Mouse (Mus musculus) WW6 (cell line): ENCODE results near the gene Prrc2a.
A peak's percentile ranks its signal among the peaks of the same experiment; 100 is the strongest.

ENCODE experiments used
- DNase-seq: peaks from one replicate; pipeline ENCODE4 v3.0.0-alpha.2; 2013; ENCODE audit warnings: low read depth, low spot score

Prrc2a gene

GRCm38 (mm10) chr17:35190096-35190495, 25.4 kb upstream of the Prrc2a start:
- DNase-seq, result no peak

GRCm38 (mm10) chr17:35189186-35189585, 24.5 kb upstream of the Prrc2a start:
- DNase-seq, result no peak

- no peak for DNase-seq
Measured at GRCm38 (mm10) chr17:35187959-35188610, 23.4 kb upstream of the Prrc2a start, which contains the start of gene Lst1. Gene Lst1 (minus strand): TSS chr17:35188439.

- no peak for DNase-seq
Measured at GRCm38 (mm10) chr17:35187345-35187744, 22.6 kb upstream of the Prrc2a start.

- DNase-seq, result peak; percentile 67
Measured at GRCm38 (mm10) chr17:35186681-35187080, 22.0 kb upstream of the Prrc2a start.

- peak; percentile 62 for DNase-seq
Measured at GRCm38 (mm10) chr17:35185639-35186611, 21.2 kb upstream of the Prrc2a start.

- no peak for DNase-seq
Measured at GRCm38 (mm10) chr17:35180093-35180492, 15.4 kb upstream of the Prrc2a start.

GRCm38 (mm10) chr17:35178528-35178927, 13.8 kb upstream of the Prrc2a start:
- DNase-seq, result peak; percentile 47

GRCm38 (mm10) chr17:35175968-35176367, 11.3 kb upstream of the Prrc2a start, which contains the start of gene Aif1:
Gene Aif1 (minus strand): TSS chr17:35176068.
- no peak for DNase-seq

GRCm38 (mm10) chr17:35175382-35175781, 10.7 kb upstream of the Prrc2a start:
- DNase-seq, result no peak

- no peak for DNase-seq
Measured at GRCm38 (mm10) chr17:35174201-35174977, 9.7 kb upstream of the Prrc2a start.

- DNase-seq, result no peak
Measured at GRCm38 (mm10) chr17:35173329-35173728, 8.6 kb upstream of the Prrc2a start.

GRCm38 (mm10) chr17:35172445-35173234, 7.9 kb upstream of the Prrc2a start:
- no peak for DNase-seq

- no peak for DNase-seq
Measured at GRCm38 (mm10) chr17:35168541-35169207, 4.0 kb upstream of the Prrc2a start.

GRCm38 (mm10) chr17:35167794-35168193, 3.1 kb upstream of the Prrc2a start:
- no peak for DNase-seq

- DNase-seq, result peak; percentile 86
Measured at GRCm38 (mm10) chr17:35166352-35167035, 1.8 kb upstream of the Prrc2a start.

- no peak for DNase-seq
Measured at GRCm38 (mm10) chr17:35165451-35166155, 906 bp upstream of the Prrc2a start.

- no peak for DNase-seq
Measured at GRCm38 (mm10) chr17:35164218-35164567, 504 bp downstream of the Prrc2a start.
